Mouse (Mus musculus) Muller cell, postnatal 12 days (primary cell): ENCODE results near the gene Trmt5.

Source experiments
- DNase-seq: peaks from one replicate; pipeline ENCODE4 v3.0.0-alpha.2; 2015; ENCODE audit errors: inconsistent ontology term

Trmt5 gene

DNA sequence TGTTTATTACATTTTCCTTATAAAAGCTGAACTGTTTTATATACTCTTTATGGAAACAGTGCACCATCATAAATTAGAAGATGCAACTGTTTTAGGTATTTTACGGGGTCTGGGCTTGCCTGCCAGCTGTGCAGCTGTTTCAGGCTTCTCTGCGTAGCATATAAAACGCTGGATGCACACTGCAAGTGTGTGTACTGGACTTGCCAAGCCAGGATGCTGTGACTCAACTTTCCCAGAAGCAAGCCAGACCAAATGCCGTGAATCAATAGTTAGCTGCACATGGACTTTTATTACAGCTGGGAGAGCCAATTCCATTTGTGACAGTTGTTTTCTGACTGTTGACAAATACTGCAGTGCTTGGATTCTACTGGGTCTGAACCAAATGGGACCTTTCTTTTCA lies 16.6 kb downstream of the Trmt5 start:
- no peak for DNase-seq

DNA sequence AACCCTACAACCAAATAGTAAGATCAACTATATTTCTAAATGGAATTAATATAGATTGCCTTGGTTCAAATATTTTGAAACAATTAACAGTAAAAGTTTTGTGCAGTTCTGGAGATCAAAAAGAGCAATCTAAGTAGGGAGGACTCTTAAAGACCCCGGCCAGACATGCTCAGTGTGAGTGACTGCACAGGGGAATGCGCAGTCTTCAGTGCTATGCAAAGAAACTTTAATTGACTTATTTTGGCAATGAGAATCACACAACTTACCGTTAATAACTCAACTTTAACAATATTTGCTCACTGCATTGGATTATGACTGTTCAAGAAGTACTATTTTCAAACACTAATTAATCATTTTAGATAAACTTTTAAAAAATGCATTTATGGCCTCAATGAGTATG lies 17.0 kb downstream of the Trmt5 start:
- no peak for DNase-seq

DNA sequence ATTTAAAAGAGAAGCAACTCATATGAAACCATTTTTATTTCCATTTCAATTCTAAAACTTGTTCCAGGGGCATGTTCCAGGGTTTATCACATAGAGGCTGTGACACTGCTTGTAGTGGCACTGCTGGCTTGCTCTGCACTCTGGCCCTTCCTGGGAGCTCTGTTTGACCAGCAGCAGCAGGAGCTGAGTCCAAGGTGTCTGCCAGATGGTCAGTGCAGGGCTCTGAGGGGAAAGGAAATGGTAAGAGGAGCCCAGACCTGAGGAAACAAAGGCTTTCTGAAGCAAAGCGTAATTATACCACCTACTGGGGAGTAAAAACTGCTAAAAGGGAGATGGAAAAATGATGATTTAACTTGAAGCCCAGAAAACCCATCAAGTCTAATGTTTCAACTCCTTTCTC lies 18.0 kb downstream of the Trmt5 start:
- no peak for DNase-seq

DNA sequence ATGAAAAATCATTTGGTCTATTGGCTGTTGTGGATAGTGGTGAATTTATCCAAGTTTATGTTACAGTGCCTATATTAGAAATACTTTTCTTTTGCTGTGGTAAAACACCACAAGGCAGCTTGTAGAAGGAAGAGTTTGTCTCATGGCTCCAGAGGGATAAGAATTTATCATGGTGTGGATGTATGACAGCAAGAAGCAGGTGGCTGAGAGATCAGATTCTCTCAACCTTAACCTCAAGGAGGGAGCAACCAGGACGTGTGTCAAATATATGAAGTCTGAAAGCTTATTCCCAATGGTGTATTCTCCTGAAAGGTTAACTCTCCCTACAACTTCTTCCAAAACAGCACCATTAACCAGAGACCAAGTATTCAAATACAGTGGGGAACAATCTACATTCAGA lies 19.9 kb downstream of the Trmt5 start:
- DNase-seq = no peak

DNA sequence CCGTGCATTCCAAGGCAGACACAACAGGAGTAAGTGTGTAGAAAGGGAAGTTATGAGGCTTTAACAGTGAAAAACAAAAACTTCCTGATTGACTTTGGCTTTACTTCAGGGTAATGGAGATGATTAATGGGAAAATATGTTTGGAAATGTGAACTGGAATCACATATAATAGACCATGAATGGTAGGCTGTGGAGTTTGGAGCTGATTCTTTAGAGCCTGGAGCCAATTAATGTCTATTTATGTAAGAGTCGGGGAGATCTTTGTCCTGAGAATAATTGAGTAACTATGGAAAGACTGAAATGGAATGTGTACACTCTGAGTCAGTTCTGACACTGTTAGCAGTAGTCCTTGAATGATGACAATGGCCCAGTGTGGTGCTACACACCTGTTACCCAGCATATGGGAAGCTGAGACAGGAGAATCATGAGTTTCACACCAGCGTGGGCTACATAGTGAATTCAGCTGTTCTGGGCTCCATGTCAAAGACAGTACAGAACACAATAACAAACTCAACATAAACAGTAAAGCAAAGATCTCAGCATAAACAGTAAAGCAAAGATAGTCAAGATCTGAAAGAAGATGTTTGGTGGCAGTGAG lies 21.0 kb downstream of the Trmt5 start:
- DNase-seq = peak; percentile 85

DNA sequence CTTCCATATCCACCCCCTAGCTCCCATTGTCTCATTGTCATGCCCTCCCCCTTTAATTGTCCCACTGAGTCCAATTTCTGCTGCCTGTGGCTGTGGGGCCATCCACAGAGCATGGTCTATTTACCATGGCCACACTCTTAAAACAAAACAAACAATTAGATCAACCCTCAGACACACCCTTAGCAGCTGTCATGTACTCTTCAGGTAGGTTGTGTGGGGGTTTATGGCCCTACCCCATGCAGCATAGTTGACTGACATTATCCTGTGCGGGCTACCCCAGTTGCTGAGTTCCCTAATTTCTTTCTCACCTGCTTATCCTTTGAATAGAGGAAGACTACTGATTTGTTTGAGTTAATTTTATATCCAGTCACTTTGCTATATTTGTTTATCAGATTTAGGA lies 26.2 kb downstream of the Trmt5 start:
- DNase-seq = no peak

DNA sequence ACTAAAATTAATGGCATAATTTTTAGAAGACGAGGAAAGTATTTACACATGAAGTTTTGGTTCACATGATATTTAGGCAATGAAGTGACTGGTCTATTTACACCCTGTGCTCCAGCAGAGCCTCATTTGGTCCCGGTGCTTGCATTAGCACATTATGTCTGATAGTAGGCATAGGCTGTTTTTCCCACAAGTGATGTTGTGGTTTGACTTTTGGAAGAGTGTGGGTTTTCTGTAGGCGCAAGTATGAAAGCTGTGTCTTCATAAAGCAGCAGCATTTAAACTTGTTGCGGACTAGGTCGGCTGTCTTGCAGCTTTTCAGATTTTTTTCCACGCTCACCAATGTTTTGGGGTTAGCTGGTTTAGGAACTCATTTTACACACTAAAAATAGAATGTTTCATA lies 27.2 kb downstream of the Trmt5 start:
- DNase-seq = no peak

DNA sequence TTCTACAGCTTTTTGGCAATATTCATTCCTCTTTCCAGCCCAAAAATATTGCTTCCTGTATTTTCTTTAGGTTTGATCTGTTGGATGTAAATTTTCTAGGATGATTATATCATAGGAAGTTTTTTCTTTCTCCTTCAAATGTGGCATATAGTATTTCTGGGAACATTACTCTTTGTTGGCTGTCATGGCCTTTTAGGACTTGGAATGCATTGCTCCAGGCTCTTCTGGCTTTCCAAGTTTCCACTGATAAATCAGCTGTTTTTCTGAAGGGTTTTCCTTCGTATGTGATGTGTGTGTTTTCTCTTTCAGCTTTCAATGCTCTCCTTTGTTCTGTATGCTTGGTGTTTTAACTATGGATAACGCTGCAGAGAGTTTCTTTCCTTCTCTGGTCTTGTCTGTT lies 31.5 kb downstream of the Trmt5 start:
- DNase-seq = no peak

DNA sequence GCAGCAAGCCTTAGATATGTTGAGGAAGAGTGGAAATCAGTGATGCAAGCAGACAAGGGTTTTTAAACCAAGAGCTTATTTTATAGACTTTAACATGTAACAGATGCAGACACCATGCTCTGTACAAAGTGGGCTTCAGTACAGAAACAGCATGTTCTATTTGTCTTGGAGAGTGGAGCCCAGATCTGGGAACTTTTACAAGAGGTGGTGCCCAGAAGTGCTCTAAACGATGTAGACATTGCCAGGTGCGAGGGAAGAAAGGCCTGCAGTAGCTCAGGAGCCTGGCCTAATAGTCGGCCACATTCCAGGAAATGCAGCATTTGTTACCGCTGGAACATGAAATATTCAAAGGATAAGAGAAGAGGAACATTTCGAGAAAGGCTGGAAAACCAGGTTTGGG lies 40.8 kb downstream of the Trmt5 start:
- no peak for DNase-seq

DNA sequence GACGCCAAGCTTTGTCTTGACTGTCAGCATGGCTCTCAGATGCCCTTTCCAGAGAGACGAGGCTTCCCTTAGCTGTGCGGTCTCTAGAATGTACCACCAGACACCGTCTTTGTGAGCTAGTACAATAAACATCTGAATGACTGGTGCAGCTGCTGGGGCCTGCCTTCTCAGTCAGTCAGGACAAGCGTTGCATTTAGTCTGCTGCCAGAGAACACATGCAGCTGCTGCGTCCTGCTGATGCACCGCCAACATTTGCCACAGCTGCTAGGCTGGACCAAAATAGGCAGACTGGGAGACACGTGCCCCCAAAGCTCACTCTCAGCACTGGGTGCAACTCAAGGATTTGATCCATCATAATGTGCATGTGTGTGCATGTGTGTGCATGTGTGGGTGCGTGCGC lies 44.5 kb downstream of the Trmt5 start:
- DNase-seq = peak; percentile 6

DNA sequence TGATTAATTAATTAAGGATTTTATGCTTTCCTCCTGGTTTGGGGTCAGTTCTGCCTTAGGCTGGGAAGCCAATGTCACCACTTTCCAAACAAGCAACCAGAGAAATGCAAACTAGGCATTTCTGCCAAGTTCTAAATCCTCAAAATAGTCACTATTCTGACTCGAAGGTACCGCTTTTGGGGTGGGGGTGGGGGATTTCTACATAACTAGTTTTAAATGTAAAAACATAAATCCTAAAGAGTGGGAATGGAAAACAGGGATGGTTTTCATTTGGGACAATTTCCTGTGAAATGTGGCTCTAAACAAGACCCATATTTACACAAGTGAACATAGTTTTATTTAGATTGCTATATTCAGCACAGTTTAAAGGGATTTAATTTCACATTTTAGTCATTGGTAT lies 53.9 kb downstream of the Trmt5 start:
- no peak for DNase-seq

DNA sequence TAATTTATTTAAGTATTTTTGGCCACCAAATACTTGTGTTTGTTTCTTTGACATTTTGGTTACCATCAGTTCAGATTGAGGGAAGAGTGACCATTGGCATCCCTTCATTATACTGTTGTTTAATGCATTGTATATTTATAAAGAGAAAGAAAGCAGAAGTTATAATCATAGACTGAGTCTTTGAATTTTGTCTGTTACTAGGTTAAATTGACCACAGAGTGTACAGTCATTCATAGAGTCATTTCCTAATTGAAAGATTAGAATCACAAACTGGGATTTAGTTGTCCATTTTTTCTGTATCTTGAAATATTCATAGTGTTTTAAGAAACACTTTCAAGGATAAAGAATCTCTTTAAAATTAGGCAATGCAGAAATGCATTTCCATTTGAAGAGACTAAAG lies 55.0 kb downstream of the Trmt5 start:
- no peak for DNase-seq

DNA sequence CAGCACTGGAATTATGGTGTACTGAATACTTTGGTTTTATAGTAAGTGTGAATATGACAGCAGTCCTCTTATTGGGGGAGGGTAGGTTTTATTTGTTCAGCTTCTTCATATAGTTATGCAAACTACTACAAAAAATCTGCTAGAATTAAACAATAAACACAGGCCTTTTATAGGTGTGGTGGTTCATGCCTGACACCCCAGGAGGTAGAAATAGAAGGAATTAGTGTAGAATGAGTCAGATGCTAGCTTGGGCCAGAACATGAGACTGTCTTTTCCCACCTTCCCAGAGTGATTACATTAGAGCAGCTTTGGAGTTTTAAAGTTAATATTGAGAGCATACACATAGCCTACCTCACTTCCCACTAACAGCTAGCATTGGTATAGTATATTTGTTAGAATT lies 56.3 kb downstream of the Trmt5 start:
- peak; percentile 52 for DNase-seq
